Mouse (Mus musculus): ENCODE data around the gene Pcnp.

DNA sequence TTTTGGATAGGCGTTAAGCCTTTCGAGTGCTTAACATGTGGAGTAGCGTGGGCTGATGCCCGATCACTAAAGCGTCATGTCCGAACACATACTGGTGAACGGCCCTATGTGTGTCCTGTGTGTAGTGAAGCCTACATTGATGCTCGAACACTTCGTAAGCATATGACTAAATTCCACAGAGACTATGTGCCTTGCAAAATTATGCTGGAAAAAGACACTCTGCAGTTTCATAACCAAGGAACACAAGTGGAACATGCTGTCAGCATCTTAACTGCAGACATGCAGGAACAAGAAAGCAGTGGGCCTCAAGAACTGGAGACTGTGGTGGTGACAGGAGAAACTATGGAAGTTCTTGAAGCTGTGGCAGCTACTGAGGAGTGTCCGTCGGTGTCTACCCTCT lies 22.7 kb downstream of the Pcnp start:
- no peak for TF ChIP-seq POLR2A (IDR thresholded peaks at IDR 0.05; ENCODE audit: insufficient read depth, low read depth, low read length)
- no peak for TF ChIP-seq CTCF (IDR thresholded peaks at IDR 0.05; ENCODE audit: insufficient read depth, low read depth, low read length)

Measured in olfactory bulb, adult 2 months (tissue).